Mouse (Mus musculus): ENCODE results near the gene Ccdc34. TPM values are rescaled to one million over a fixed set of nuclear protein-coding genes. Genes with fewer than 3 reads are reported as not detected.

Gene Ccdc34
- total RNA-seq, 1 experiment, result 14.5 TPM

DNA sequence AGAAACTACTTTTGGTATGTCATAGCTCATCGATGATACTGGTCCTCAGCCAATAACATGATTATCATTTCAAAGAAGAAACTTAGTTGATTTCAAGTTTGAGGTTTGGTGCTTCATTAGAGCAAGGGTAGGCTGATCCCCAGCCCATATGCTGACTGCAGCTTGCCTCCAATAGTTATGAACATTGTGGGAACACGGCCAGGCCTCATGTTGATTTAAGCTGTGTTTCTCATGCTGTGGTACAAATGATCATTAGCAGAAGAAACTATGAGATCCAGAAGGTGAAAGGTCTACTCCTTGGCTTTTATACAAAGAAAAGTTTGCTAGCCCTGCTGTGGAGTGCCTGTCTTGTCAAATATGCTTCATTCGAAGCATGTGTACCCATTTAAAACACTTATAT, 12.5 kb upstream of the Ccdc34 start:
- Histone ChIP-seq H3K36me3 (ENCODE audit: control insufficient read depth, insufficient read depth, low read length, poor library complexity, severe bottlenecking) (peaks cover 20% of the 10 kb centered on the region), H3K4me1 (ENCODE audit: control insufficient read depth in 2 of 2, insufficient read depth in 2 of 2, low read length in 2 of 2, poor library complexity in 1 of 2) (no peaks in the 10 kb centered on the region), H3K4me3 (ENCODE audit: insufficient read depth in 1 of 2, low read depth in 1 of 2, low read length in 2 of 2, poor library complexity in 1 of 2, severe bottlenecking in 1 of 2) (no peak overlapping the region), H3K9ac (ENCODE audit: insufficient read depth, low read depth, low read length, poor library complexity, severe bottlenecking) (no peak overlapping the region), H3K9me3 (ENCODE audit: control insufficient read depth, insufficient read depth, low read depth, low read length) (no peaks in the 10 kb centered on the region), H3K27ac (ENCODE audit: insufficient read depth, low read depth, low read length, poor library complexity, severe bottlenecking) (no peak overlapping the region)
- in situ Hi-C loops (cut with MboI; ENCODE audit: low sequenced_read_pairs in 2 of 2, unreplicated experiment in 2 of 2), result no loop called here
- no peak for DNase-seq (ENCODE audit: low read depth, low spot score)
- no peak for TF ChIP-seq CHD2 (IDR thresholded peaks at IDR 0.05; ENCODE audit: low read depth, low read length)

DNA sequence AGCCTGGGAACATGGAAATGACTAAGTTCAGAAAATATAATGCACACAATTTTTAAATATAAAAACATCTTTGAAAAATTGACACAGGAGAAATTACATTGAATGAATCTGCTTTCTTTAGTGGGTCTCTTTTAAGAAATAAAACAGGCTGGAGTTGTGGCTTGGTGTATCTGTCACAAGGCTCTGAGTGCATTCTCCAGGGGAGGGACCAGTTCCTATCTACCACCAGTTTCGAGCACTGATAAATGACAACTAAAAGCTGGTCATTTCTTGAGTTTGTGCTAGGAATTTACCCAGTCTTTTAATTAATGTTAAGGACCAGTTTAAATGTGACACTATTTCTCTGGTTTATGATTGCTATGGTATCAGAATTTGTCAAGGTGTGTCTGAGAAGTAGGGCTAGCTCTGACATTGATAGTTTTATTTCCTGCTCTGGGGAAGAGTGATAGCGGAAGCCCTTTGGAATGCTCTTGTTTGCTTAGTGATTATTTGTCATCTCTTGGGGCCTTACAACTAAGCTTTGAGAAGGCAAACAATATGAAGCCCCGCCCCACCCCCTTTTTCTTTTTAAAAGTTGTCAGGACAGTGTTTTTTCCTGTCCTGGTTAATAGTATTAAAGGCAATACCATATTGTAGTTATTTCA, 11.9 kb upstream of the Ccdc34 start:
- Histone ChIP-seq H3K9ac (ENCODE audit: insufficient read depth, low read depth, low read length, poor library complexity, severe bottlenecking) (no peak overlapping the region), H3K4me1 (ENCODE audit: control insufficient read depth in 2 of 2, insufficient read depth in 2 of 2, low read length in 2 of 2, poor library complexity in 1 of 2) (no peaks in the 10 kb centered on the region), H3K9me3 (ENCODE audit: control insufficient read depth, insufficient read depth, low read depth, low read length) (no peaks in the 10 kb centered on the region), H3K4me3 (ENCODE audit: insufficient read depth in 1 of 2, low read depth in 1 of 2, low read length in 2 of 2, poor library complexity in 1 of 2, severe bottlenecking in 1 of 2) (no peak overlapping the region), H3K27ac (ENCODE audit: insufficient read depth, low read depth, low read length, poor library complexity, severe bottlenecking) (no peak overlapping the region), H3K36me3 (ENCODE audit: control insufficient read depth, insufficient read depth, low read length, poor library complexity, severe bottlenecking) (peaks cover 20% of the 10 kb centered on the region)
- in situ Hi-C loops (cut with MboI; ENCODE audit: low sequenced_read_pairs in 2 of 2, unreplicated experiment in 2 of 2), result no loop called here
- no peak for TF ChIP-seq CHD2 (IDR thresholded peaks at IDR 0.05; ENCODE audit: low read depth, low read length)
- TF ChIP-seq MAFK (IDR thresholded peaks at IDR 0.05; ENCODE audit: insufficient read depth, low read depth, low read length), result no peak
- TF ChIP-seq HCFC1 (IDR thresholded peaks at IDR 0.05; ENCODE audit: borderline replicate concordance, insufficient read depth, low read length), result no peak
- no peak for TF ChIP-seq ZNF384 (IDR thresholded peaks at IDR 0.05; ENCODE audit: low read depth, low read length)
- TF ChIP-seq ZC3H11A (IDR thresholded peaks at IDR 0.05; ENCODE audit: borderline replicate concordance, low read depth, low read length), result no peak
- DNase-seq (ENCODE audit: low read depth, low spot score), result no peak

GRCm38 (mm10) chr2:110007423-110008267, 10.0 kb upstream of the Ccdc34 start:
- in situ Hi-C loops (cut with MboI; ENCODE audit: low sequenced_read_pairs in 2 of 2, unreplicated experiment in 2 of 2), result no loop called here
- Histone ChIP-seq H3K36me3 (ENCODE audit: control insufficient read depth, insufficient read depth, low read length, poor library complexity, severe bottlenecking) (peaks cover 27% of the 10 kb centered on the region), H3K27ac (ENCODE audit: insufficient read depth, low read depth, low read length, poor library complexity, severe bottlenecking) (no peak overlapping the region), H3K4me1 (ENCODE audit: control insufficient read depth in 2 of 2, insufficient read depth in 2 of 2, low read length in 2 of 2, poor library complexity in 1 of 2) (0 out of 4 replicates have a peak, but pooled peaks cover 0 to 2% of the 10 kb centered on the region in 2 experiments), H3K4me3 (ENCODE audit: insufficient read depth in 1 of 2, low read depth in 1 of 2, low read length in 2 of 2, poor library complexity in 1 of 2, severe bottlenecking in 1 of 2) (no peak overlapping the region), H3K9me3 (ENCODE audit: control insufficient read depth, insufficient read depth, low read depth, low read length) (no peaks in the 10 kb centered on the region), H3K9ac (ENCODE audit: insufficient read depth, low read depth, low read length, poor library complexity, severe bottlenecking) (no peak overlapping the region)
- DNase-seq (ENCODE audit: low read depth, low spot score), result no peak
- no peak for TF ChIP-seq ZC3H11A (IDR thresholded peaks at IDR 0.05; ENCODE audit: borderline replicate concordance, low read depth, low read length)
- no peak for TF ChIP-seq ZNF384 (IDR thresholded peaks at IDR 0.05; ENCODE audit: low read depth, low read length)
- no peak for TF ChIP-seq CHD2 (IDR thresholded peaks at IDR 0.05; ENCODE audit: low read depth, low read length)
- TF ChIP-seq MAFK (IDR thresholded peaks at IDR 0.05; ENCODE audit: insufficient read depth, low read depth, low read length), result no peak
- TF ChIP-seq HCFC1 (IDR thresholded peaks at IDR 0.05; ENCODE audit: borderline replicate concordance, insufficient read depth, low read length), result no peak

DNA sequence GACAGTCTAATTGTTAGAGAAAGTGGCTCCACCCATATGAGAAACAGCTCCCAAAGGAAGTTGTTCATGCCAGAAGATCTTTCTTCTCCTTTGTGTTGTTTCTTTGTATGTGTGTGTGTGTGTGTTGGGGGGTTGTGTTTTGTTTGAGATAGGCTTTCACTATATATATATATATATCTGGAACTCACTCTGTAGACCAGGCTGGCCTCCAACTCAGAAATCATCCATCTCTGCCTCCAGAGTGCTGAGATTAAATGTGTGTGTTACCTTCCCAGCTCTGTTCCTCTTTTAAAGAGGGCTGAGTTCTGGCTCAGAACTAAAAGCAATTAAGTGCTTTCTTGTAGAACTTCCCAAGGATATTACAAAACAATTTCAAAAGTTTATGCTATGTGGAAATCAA, 8.2 kb upstream of the Ccdc34 start:
- Histone ChIP-seq H3K9ac (ENCODE audit: insufficient read depth, low read depth, low read length, poor library complexity, severe bottlenecking) (no peak overlapping the region), H3K4me1 (ENCODE audit: control insufficient read depth in 2 of 2, insufficient read depth in 2 of 2, low read length in 2 of 2, poor library complexity in 1 of 2) (0 out of 4 replicates have a peak, but pooled peaks cover 0 to 2% of the 10 kb centered on the region in 2 experiments), H3K4me3 (ENCODE audit: insufficient read depth in 1 of 2, low read depth in 1 of 2, low read length in 2 of 2, poor library complexity in 1 of 2, severe bottlenecking in 1 of 2) (no peak overlapping the region), H3K27ac (ENCODE audit: insufficient read depth, low read depth, low read length, poor library complexity, severe bottlenecking) (no peak overlapping the region), H3K9me3 (ENCODE audit: control insufficient read depth, insufficient read depth, low read depth, low read length) (no peaks in the 10 kb centered on the region), H3K36me3 (ENCODE audit: control insufficient read depth, insufficient read depth, low read length, poor library complexity, severe bottlenecking) (peaks cover 27% of the 10 kb centered on the region)
- TF ChIP-seq ZNF384 (IDR thresholded peaks at IDR 0.05; ENCODE audit: low read depth, low read length) (no peak), MAFK (IDR thresholded peaks at IDR 0.05; ENCODE audit: insufficient read depth, low read depth, low read length) (no peak), ZC3H11A (IDR thresholded peaks at IDR 0.05; ENCODE audit: borderline replicate concordance, low read depth, low read length) (no peak), CHD2 (IDR thresholded peaks at IDR 0.05; ENCODE audit: low read depth, low read length) (no peak), HCFC1 (IDR thresholded peaks at IDR 0.05; ENCODE audit: borderline replicate concordance, insufficient read depth, low read length) (no peak)
- in situ Hi-C loops (cut with MboI; ENCODE audit: low sequenced_read_pairs in 2 of 2, unreplicated experiment in 2 of 2), result no loop called here
- no peak for DNase-seq (ENCODE audit: low read depth, low spot score)
